ENCODE assay signal across 9 mouse cellular contexts in genomic region chr5:142416070-142416775, GRCm38 (mm10). TPM values are rescaled to one million over a fixed set of nuclear protein-coding genes. Genes with fewer than 3 reads are reported as not detected.
DNase-seq lines count a peak whose midpoint lies in the region; ATAC-seq and TF ChIP-seq lines count a peak whose summit lies in the region.
"Had no signal": no experiment of that assay in that cellular context is flagged by ENCODE, and none has a peak within 500 bp of the region (broad histone marks: within the 10 kb centered on the region; RNA-seq: fewer than 3 reads in every experiment).

No protein-coding gene starts in this region.

- DNase-seq in forebrain, embryonic 10.5 days (ENCODE audit: extremely low spot score, low spot score): no peak
- no peak for DNase-seq in forebrain, postnatal 0 days
- peak; percentile 69 for DNase-seq in ovary, adult 18-20 months (ENCODE audit: low spot score)
- DNase-seq in ovary, postnatal 36 days (ENCODE audit: low spot score): no peak
- DNase-seq in thymus, adult 18-20 months: peak; percentile 40 to 49
- no peak for DNase-seq in urinary bladder, postnatal 4 days (ENCODE audit: low spot score in 2 of 2)
- DNase-seq in kidney, postnatal 10 days: no peak

- no peak overlapping the region for H3K9ac ChIP-seq in forebrain, postnatal 0 days
- H3K9ac ChIP-seq in liver, embryonic 15.5 days: no peak overlapping the region

- ATAC-seq in forebrain, postnatal 0 days: no peak
- peak; percentile 22; the same call in 1 of the 2 replicates for ATAC-seq in liver, embryonic 15.5 days (ENCODE audit: insufficient read depth)

- peak overlapping the region; percentile 74 for H3K27ac ChIP-seq in forebrain, embryonic 10.5 days
- no peak overlapping the region for H3K27ac ChIP-seq in forebrain, postnatal 0 days (ENCODE audit: low read depth, low read length)
- peak overlapping the region; percentile 54 for H3K27ac ChIP-seq in liver, embryonic 15.5 days (replicated peaks)

- peaks cover 66% of the 10 kb centered on the region for H3K4me1 ChIP-seq in forebrain, embryonic 10.5 days
- no peaks in the 10 kb centered on the region; the same call in 1 of the 2 replicates for H3K4me1 ChIP-seq in forebrain, postnatal 0 days (ENCODE audit: insufficient read depth)
- peaks cover 71% of the 10 kb centered on the region for H3K4me1 ChIP-seq in liver, embryonic 15.5 days (replicated peaks)

- peaks cover 66% of the 10 kb centered on the region for H3K36me3 ChIP-seq in forebrain, embryonic 10.5 days (replicated peaks)
- peaks cover 15% of the 10 kb centered on the region for H3K36me3 ChIP-seq in forebrain, postnatal 0 days (ENCODE audit: insufficient read depth)
- 0 out of 2 replicates have a peak, but pooled peaks cover 17% of the 10 kb centered on the region for H3K36me3 ChIP-seq in liver, embryonic 15.5 days (replicated peaks)

- WGBS in forebrain, embryonic 10.5 days: 15% methylated on average over 14 of the region's 14 CpGs
- 30% methylated on average over 14 of the region's 14 CpGs for WGBS in forebrain, postnatal 0 days
- WGBS in liver, embryonic 15.5 days (ENCODE audit: insufficient replicate concordance): 12% methylated on average over 14 of the region's 14 CpGs

- no peak for TF ChIP-seq CTCF in forebrain, postnatal 0 days (IDR thresholded peaks at IDR 0.05; ENCODE audit: low read depth)

- H3K27me3 ChIP-seq in forebrain, embryonic 10.5 days (ENCODE audit: poor library complexity, severe bottlenecking): no peaks in the 10 kb centered on the region
- H3K27me3 ChIP-seq in forebrain, postnatal 0 days (ENCODE audit: insufficient read depth, low read length): no peaks in the 10 kb centered on the region
- no peaks in the 10 kb centered on the region for H3K27me3 ChIP-seq in liver, embryonic 15.5 days

- no peaks in the 10 kb centered on the region for H3K9me3 ChIP-seq in forebrain, embryonic 10.5 days
- no peaks in the 10 kb centered on the region for H3K9me3 ChIP-seq in forebrain, postnatal 0 days (ENCODE audit: low read length)
- no peaks in the 10 kb centered on the region for H3K9me3 ChIP-seq in liver, embryonic 15.5 days (replicated peaks)

- H3K4me3 ChIP-seq in forebrain, embryonic 10.5 days: no peak overlapping the region
- H3K4me3 ChIP-seq in forebrain, postnatal 0 days (ENCODE audit: low read depth, low read length): no peak overlapping the region
- no peak overlapping the region for H3K4me3 ChIP-seq in liver, embryonic 15.5 days (replicated peaks)
- H3K4me3 ChIP-seq: erythroblast, embryonic 14.5 days had no signal

- H3K4me2 ChIP-seq in forebrain, postnatal 0 days (ENCODE audit: low read depth): no peak overlapping the region
- peak overlapping the region; percentile 31 for H3K4me2 ChIP-seq in liver, embryonic 15.5 days

RNA-seq across cellular contexts. Expression of gene Foxk1, which starts 14.9 kb away (rescaled TPM):
- 4.3 and 5.2 TPM in 2 replicates for polyA plus RNA-seq in forebrain, embryonic 10.5 days (2016; fragmentation: Nextera tagmentation; extraction: Ambion mirVana)
- 13.8 and 19.0 TPM in 2 replicates for total RNA-seq in forebrain, postnatal 0 days (2014; rRNA removed)
- 3.2 and 5.0 TPM in 2 replicates for polyA plus RNA-seq in forebrain, postnatal 0 days (2015; fragmentation: Nextera tagmentation; extraction: Ambion mirVana)
- polyA plus RNA-seq in liver, embryonic 15.5 days (2015; fragmentation: Nextera tagmentation; extraction: Ambion mirVana): 2.0 and 2.1 TPM in 2 replicates

RNA-seq across cellular contexts. Expression of gene Ap5z1, which starts 47.5 kb away (rescaled TPM):
- 10.6 and 12.5 TPM in 2 replicates for polyA plus RNA-seq in forebrain, embryonic 10.5 days (2016; fragmentation: Nextera tagmentation; extraction: Ambion mirVana)
- 13.5 and 16.7 TPM in 2 replicates for total RNA-seq in forebrain, postnatal 0 days (2014; rRNA removed)
- polyA plus RNA-seq in forebrain, postnatal 0 days (2015; fragmentation: Nextera tagmentation; extraction: Ambion mirVana): 6.4 and 7.8 TPM in 2 replicates
- polyA plus RNA-seq in liver, embryonic 15.5 days (2015; fragmentation: Nextera tagmentation; extraction: Ambion mirVana): 4.2 and 5.6 TPM in 2 replicates

Comparison
In these comparisons a context has a peak if more than half of its experiments do, and no peak if none do; other contexts are left out.
1. DNase-seq: peak in ovary, adult 18-20 months (single experiment) and thymus, adult 18-20 months (2 of 2); none in forebrain, embryonic 10.5 days (single experiment), forebrain, postnatal 0 days (single experiment), ovary, postnatal 36 days (single experiment), urinary bladder, postnatal 4 days (0 of 2) and kidney, postnatal 10 days (single experiment).